Mouse (Mus musculus): ENCODE results near the gene Olfr311. TPM values are rescaled to one million over a fixed set of nuclear protein-coding genes. Genes with fewer than 3 reads are reported as not detected.
"Not testable (repeated sequence)": the region's sequence is repeated elsewhere in the genome, so short reads cannot be mapped to it uniquely, and the experiment has no call there.

Olfr311 gene
- not detected in 2 replicates for polyA plus RNA-seq (2014; fragmentation: Nextera tagmentation; extraction: Ambion mirVana)

GRCm38 (mm10) chr11:58838951-58839350 is at the start of gene Olfr311:
Olfr311 (plus strand) TSS chr11:58839251.
- not testable (repeated sequence) for H3K36me3 ChIP-seq (ENCODE audit: control insufficient read depth, insufficient read depth, low read length); H3K27me3 ChIP-seq (ENCODE audit: control insufficient read depth, insufficient read depth, low read length); DNase-seq (ENCODE audit: low spot score); H3K9me3 ChIP-seq (ENCODE audit: control insufficient read depth, low read length); H3K4me3 ChIP-seq (ENCODE audit: low read depth, low read length); H3K4me2 ChIP-seq (ENCODE audit: low read depth); H3K4me1 ChIP-seq (ENCODE audit: control insufficient read depth, insufficient read depth, low read length); H3K9ac ChIP-seq (ENCODE audit: low read length); ATAC-seq (ENCODE audit: insufficient read depth, low FRiP score, low TSS enrichment); H3K27ac ChIP-seq (ENCODE audit: low read depth, low read length)

DNA sequence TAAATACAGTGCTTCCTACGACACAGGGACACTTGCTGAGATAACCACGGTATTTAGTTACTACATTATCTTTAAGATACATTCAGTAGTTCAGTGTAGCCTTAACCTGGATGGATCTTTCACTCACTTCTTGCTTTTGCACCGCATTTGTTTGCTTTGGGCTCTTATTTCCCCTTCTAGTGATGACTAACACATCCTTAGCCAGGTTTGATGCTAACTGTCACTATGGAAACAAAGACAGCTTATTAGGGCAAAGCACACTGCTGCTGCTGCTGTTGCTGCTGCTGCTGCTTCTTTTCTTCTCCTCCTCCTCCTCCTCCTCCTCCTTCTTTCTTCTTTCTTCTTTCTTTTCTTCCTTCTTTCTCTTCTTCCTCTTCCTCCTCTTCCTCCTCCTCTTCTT is 49.5 kb upstream of the Olfr311 start:
- no peaks in the 10 kb centered on the region for H3K27me3 ChIP-seq (ENCODE audit: control insufficient read depth, insufficient read depth, low read length)
- H3K27ac ChIP-seq (ENCODE audit: low read depth, low read length): no peak overlapping the region
- H3K9ac ChIP-seq (ENCODE audit: low read length): no peak overlapping the region
- no peak for ATAC-seq (ENCODE audit: insufficient read depth, low FRiP score, low TSS enrichment)
- 39% methylated on average over 3 of the region's 3 CpGs for WGBS
- no peak overlapping the region for H3K4me2 ChIP-seq (ENCODE audit: low read depth)
- H3K4me1 ChIP-seq (ENCODE audit: control insufficient read depth, insufficient read depth, low read length): no peaks in the 10 kb centered on the region
- H3K9me3 ChIP-seq (ENCODE audit: control insufficient read depth, low read length): no peaks in the 10 kb centered on the region
- DNase-seq (ENCODE audit: low spot score): no peak
- no peaks in the 10 kb centered on the region for H3K36me3 ChIP-seq (ENCODE audit: control insufficient read depth, insufficient read depth, low read length)
- no peak overlapping the region for H3K4me3 ChIP-seq (ENCODE audit: low read depth, low read length)

DNA sequence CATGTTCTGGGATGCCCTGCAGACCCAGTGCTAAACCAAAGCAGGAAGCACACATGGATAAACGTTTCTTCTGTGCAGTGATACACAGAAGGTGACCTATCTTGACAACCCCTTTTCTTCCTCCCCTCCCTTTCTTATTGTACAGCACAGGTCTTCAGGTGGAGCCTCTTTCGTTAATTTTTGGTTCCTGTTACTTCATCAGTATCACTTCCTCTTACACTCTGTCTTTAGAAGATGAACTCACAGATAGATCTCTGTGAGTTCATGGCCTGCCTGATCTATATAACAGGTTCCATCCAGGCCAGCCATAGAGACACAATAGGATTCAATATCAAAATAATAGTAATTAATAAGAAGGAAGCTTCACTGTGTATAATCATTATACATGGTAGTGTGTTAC is 49.0 kb upstream of the Olfr311 start:
- ATAC-seq (ENCODE audit: insufficient read depth, low FRiP score, low TSS enrichment): no peak
- no peaks in the 10 kb centered on the region for H3K36me3 ChIP-seq (ENCODE audit: control insufficient read depth, insufficient read depth, low read length)

GRCm38 (mm10) chr11:58790646-58791045 is 48.4 kb upstream of the Olfr311 start:
- ATAC-seq (ENCODE audit: insufficient read depth, low FRiP score, low TSS enrichment) (no peak), DNase-seq (ENCODE audit: low spot score) (no peak)
- Histone ChIP-seq H3K36me3 (ENCODE audit: control insufficient read depth, insufficient read depth, low read length) (no peaks in the 10 kb centered on the region), H3K27me3 (ENCODE audit: control insufficient read depth, insufficient read depth, low read length) (no peaks in the 10 kb centered on the region), H3K9ac (ENCODE audit: low read length) (no peak overlapping the region), H3K4me1 (ENCODE audit: control insufficient read depth, insufficient read depth, low read length) (no peaks in the 10 kb centered on the region), H3K4me3 (ENCODE audit: low read depth, low read length) (no peak overlapping the region), H3K27ac (ENCODE audit: low read depth, low read length) (no peak overlapping the region), H3K9me3 (ENCODE audit: control insufficient read depth, low read length) (no peaks in the 10 kb centered on the region), H3K4me2 (ENCODE audit: low read depth) (no peak overlapping the region)
- WGBS: 89% methylated on average over 6 of the region's 6 CpGs

More for the DNA sequence above, 49.0 kb upstream of the Olfr311 start:
- Histone ChIP-seq H3K9me3 (ENCODE audit: control insufficient read depth, low read length) (no peaks in the 10 kb centered on the region), H3K4me2 (ENCODE audit: low read depth) (no peak overlapping the region), H3K27ac (ENCODE audit: low read depth, low read length) (no peak overlapping the region), H3K4me1 (ENCODE audit: control insufficient read depth, insufficient read depth, low read length) (no peaks in the 10 kb centered on the region), H3K4me3 (ENCODE audit: low read depth, low read length) (no peak overlapping the region), H3K27me3 (ENCODE audit: control insufficient read depth, insufficient read depth, low read length) (no peaks in the 10 kb centered on the region), H3K9ac (ENCODE audit: low read length) (no peak overlapping the region)
- 72% methylated on average over 2 of the region's 2 CpGs for WGBS
- DNase-seq (ENCODE audit: low spot score): no peak

GRCm38 (mm10) chr11:58795856-58796255 is 43.2 kb upstream of the Olfr311 start:
- H3K4me2 ChIP-seq (ENCODE audit: low read depth): no peak overlapping the region
- no peaks in the 10 kb centered on the region for H3K4me1 ChIP-seq (ENCODE audit: control insufficient read depth, insufficient read depth, low read length)
- no peaks in the 10 kb centered on the region for H3K9me3 ChIP-seq (ENCODE audit: control insufficient read depth, low read length)
- no peak overlapping the region for H3K4me3 ChIP-seq (ENCODE audit: low read depth, low read length)
- WGBS: 72% methylated on average over 2 of the region's 2 CpGs
- H3K27me3 ChIP-seq (ENCODE audit: control insufficient read depth, insufficient read depth, low read length): no peaks in the 10 kb centered on the region
- no peaks in the 10 kb centered on the region for H3K36me3 ChIP-seq (ENCODE audit: control insufficient read depth, insufficient read depth, low read length)
- H3K27ac ChIP-seq (ENCODE audit: low read depth, low read length): no peak overlapping the region
- H3K9ac ChIP-seq (ENCODE audit: low read length): no peak overlapping the region
- DNase-seq (ENCODE audit: low spot score) (no peak), ATAC-seq (ENCODE audit: insufficient read depth, low FRiP score, low TSS enrichment) (no peak)

DNA sequence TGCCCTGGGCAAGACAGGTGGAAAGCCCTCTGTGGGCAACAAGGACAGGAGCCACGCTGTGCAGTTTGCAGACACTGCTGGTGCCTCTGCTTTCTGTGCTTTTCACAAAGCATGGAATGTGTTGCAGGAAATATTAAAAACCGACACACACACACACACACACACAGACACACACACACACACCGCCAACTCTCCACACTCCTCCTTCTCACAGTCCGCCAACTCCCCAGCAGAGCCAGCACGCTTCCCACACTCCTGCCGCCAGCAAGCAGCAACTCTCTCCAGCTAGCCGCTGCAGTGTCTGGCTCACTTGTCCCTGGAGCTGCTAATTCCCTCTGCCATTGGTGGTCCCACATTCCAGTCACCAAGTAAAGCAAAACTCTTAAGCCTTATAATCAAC is 42.2 kb upstream of the Olfr311 start:
- no peak overlapping the region for H3K9ac ChIP-seq (ENCODE audit: low read length)
- DNase-seq (ENCODE audit: low spot score): no peak
- no peaks in the 10 kb centered on the region for H3K27me3 ChIP-seq (ENCODE audit: control insufficient read depth, insufficient read depth, low read length)
- no peak overlapping the region for H3K4me2 ChIP-seq (ENCODE audit: low read depth)
- no peak overlapping the region for H3K4me3 ChIP-seq (ENCODE audit: low read depth, low read length)
- H3K9me3 ChIP-seq (ENCODE audit: control insufficient read depth, low read length): no peaks in the 10 kb centered on the region
- 83% methylated on average over 7 of the region's 7 CpGs for WGBS
- peaks cover 5% of the 10 kb centered on the region; the same call in 1 of the 2 replicates for H3K4me1 ChIP-seq (ENCODE audit: control insufficient read depth, insufficient read depth, low read length)
- no peak overlapping the region for H3K27ac ChIP-seq (ENCODE audit: low read depth, low read length)
- H3K36me3 ChIP-seq (ENCODE audit: control insufficient read depth, insufficient read depth, low read length): no peaks in the 10 kb centered on the region
- ATAC-seq (ENCODE audit: insufficient read depth, low FRiP score, low TSS enrichment): no peak

DNA sequence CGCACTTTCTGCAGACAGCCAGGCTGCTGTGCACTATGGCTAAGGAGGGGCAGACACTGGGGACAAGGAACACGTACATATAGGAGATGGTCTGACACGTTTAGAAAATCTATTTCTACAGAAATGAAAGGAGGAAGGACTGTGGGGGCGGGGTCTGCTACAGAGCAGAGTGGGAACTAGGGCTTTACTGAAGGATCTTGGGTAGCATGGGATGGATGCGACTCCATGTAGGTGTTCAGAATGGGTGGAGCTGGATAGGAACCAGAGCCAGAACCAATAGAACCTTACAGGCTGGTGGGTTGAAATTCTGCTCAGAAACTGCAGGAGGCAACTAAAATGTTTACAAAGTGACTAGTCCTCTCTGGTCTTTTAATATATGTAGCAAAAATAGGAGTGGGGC is 39.3 kb upstream of the Olfr311 start:
- Histone ChIP-seq H3K27ac (ENCODE audit: low read depth, low read length) (no peak overlapping the region), H3K4me2 (ENCODE audit: low read depth) (no peak overlapping the region), H3K4me1 (ENCODE audit: control insufficient read depth, insufficient read depth, low read length) (peaks cover 10% of the 10 kb centered on the region; the same call in 1 of the 2 replicates), H3K36me3 (ENCODE audit: control insufficient read depth, insufficient read depth, low read length) (no peaks in the 10 kb centered on the region), H3K27me3 (ENCODE audit: control insufficient read depth, insufficient read depth, low read length) (no peaks in the 10 kb centered on the region), H3K9me3 (ENCODE audit: control insufficient read depth, low read length) (no peaks in the 10 kb centered on the region), H3K4me3 (ENCODE audit: low read depth, low read length) (no peak overlapping the region), H3K9ac (ENCODE audit: low read length) (no peak overlapping the region)
- WGBS: 75% methylated on average over 5 of the region's 5 CpGs
- DNase-seq (ENCODE audit: low spot score) (no peak), ATAC-seq (ENCODE audit: insufficient read depth, low FRiP score, low TSS enrichment) (no peak)

GRCm38 (mm10) chr11:58801558-58802228 is 37.4 kb upstream of the Olfr311 start, which contains the start of gene Fam183b:
Fam183b (minus strand) TSS chr11:58801960.
- H3K4me2 ChIP-seq (ENCODE audit: low read depth): peak within 1 kb of the TSS; percentile 22
- peaks cover 10% of the 10 kb centered on the region; the same call in 1 of the 2 replicates for H3K4me1 ChIP-seq (ENCODE audit: control insufficient read depth, insufficient read depth, low read length)
- H3K36me3 ChIP-seq (ENCODE audit: control insufficient read depth, insufficient read depth, low read length): no peaks in the 10 kb centered on the region
- H3K27ac ChIP-seq (ENCODE audit: low read depth, low read length): no peak within 1 kb of the TSS
- no peaks in the 10 kb centered on the region for H3K9me3 ChIP-seq (ENCODE audit: control insufficient read depth, low read length)
- peak; percentile 46 for DNase-seq (ENCODE audit: low spot score)
- no peaks in the 10 kb centered on the region for H3K27me3 ChIP-seq (ENCODE audit: control insufficient read depth, insufficient read depth, low read length)
- H3K9ac ChIP-seq (ENCODE audit: low read length): 0 out of 2 replicates have a peak within 1 kb of the TSS, but pooled peaks have one; percentile 11
- H3K4me3 ChIP-seq (ENCODE audit: low read depth, low read length): no peak within 1 kb of the TSS
- peak; percentile 55; the same call in 1 of the 2 replicates for ATAC-seq (ENCODE audit: insufficient read depth, low FRiP score, low TSS enrichment)
- 42% methylated on average over 14 of the region's 14 CpGs for WGBS

GRCm38 (mm10) chr11:58803871-58804270 is 35.2 kb upstream of the Olfr311 start:
- ATAC-seq (ENCODE audit: insufficient read depth, low FRiP score, low TSS enrichment): no peak
- H3K27me3 ChIP-seq (ENCODE audit: control insufficient read depth, insufficient read depth, low read length): no peaks in the 10 kb centered on the region
- no peak overlapping the region for H3K4me3 ChIP-seq (ENCODE audit: low read depth, low read length)
- H3K9ac ChIP-seq (ENCODE audit: low read length): no peak overlapping the region
- WGBS: 72% methylated on average over 4 of the region's 4 CpGs
- peaks cover 10% of the 10 kb centered on the region; the same call in 1 of the 2 replicates for H3K4me1 ChIP-seq (ENCODE audit: control insufficient read depth, insufficient read depth, low read length)
- DNase-seq (ENCODE audit: low spot score): no peak
- H3K36me3 ChIP-seq (ENCODE audit: control insufficient read depth, insufficient read depth, low read length): no peaks in the 10 kb centered on the region
- no peak overlapping the region for H3K27ac ChIP-seq (ENCODE audit: low read depth, low read length)
- H3K4me2 ChIP-seq (ENCODE audit: low read depth): no peak overlapping the region
- no peaks in the 10 kb centered on the region for H3K9me3 ChIP-seq (ENCODE audit: control insufficient read depth, low read length)
